Mouse (Mus musculus) hindbrain, embryonic 13.5 days (tissue): ENCODE measurements around the gene Cel. TPM values are rescaled to one million over a fixed set of nuclear protein-coding genes. Genes with fewer than 3 reads are reported as not detected.

Experiments used
- ATAC-seq: fragments of 200-750 bp; cut with Nextera tagmentation; 2 replicates; pipeline ENCODE4 v1.8.0; 2017; ENCODE audit warnings: moderate TSS enrichment; ENCODE audit not compliant: low FRiP score
- H3K27ac ChIP-seq: fragments of 300-500 bp; sonication (generic); 2 replicates; pipeline ENCODE4 v1.5.1; 2015; ENCODE audit warnings: inconsistent platforms, mild to moderate bottlenecking, moderate library complexity
- H3K27me3 ChIP-seq: fragments of 300-500 bp; sonication (generic); 2 replicates; pipeline ENCODE4 v1.6.1; 2015; ENCODE audit warnings: mild to moderate bottlenecking, inconsistent platforms
- H3K36me3 ChIP-seq: fragments of 300-500 bp; sonication (generic); 2 replicates; pipeline ENCODE4 v1.6.1; 2015; ENCODE audit warnings: mild to moderate bottlenecking, inconsistent platforms
- H3K4me1 ChIP-seq: fragments of 300-500 bp; sonication (generic); replicated peaks from 2 replicates; pipeline ENCODE4 v1.6.1; 2015; ENCODE audit warnings: inconsistent platforms
- H3K4me2 ChIP-seq: fragments of 300-500 bp; sonication (generic); 2 replicates; pipeline ENCODE4 v1.6.1; 2015; ENCODE audit warnings: inconsistent platforms, mild to moderate bottlenecking, moderate library complexity
- H3K4me3 ChIP-seq: fragments of 300-500 bp; sonication (generic); 2 replicates; pipeline ENCODE4 v1.5.1; 2015; ENCODE audit warnings: mild to moderate bottlenecking, inconsistent platforms
- H3K9ac ChIP-seq: fragments of 300-500 bp; sonication (generic); 2 replicates; pipeline ENCODE4 v1.6.1; 2015; ENCODE audit warnings: mild to moderate bottlenecking, inconsistent platforms
- H3K9me3 ChIP-seq: fragments of 300-500 bp; sonication (generic); 2 replicates; pipeline ENCODE4 v1.6.1; 2016; ENCODE audit warnings: inconsistent platforms
- WGBS: fragments of 180-500 bp; shearing (Covaris S2); methylation state at CpG from one replicate; pipeline ENCODE4 v1.1.7; 2015; 5-methylcytosine and 5-hydroxymethylcytosine counted together
- polyA plus RNA-seq: library from polyadenylated mRNA; unstranded; fragments of >200 nt; fragmentation: Nextera tagmentation; extraction: Ambion mirVana; gene quantifications from 2 replicates; pipeline ENCODE4 v1.2.1, GENCODE M21; 2015

The Cel gene
- polyA plus RNA-seq, 1 experiment from 2014 or later = 0.08 TPM

- Histone ChIP-seq H3K4me2 (no peak overlapping the region), H3K27me3 (no peaks in the 10 kb centered on the region), H3K27ac (peak overlapping the region; percentile 48), H3K4me3 (no peak overlapping the region), H3K9ac (peak overlapping the region; percentile 24; the same call in 1 of the 2 replicates), H3K36me3 (peaks cover 98% of the 10 kb centered on the region), H3K9me3 (no peaks in the 10 kb centered on the region), H3K4me1 (peaks cover 7% of the 10 kb centered on the region)
- no peak for ATAC-seq
- 66% methylated on average over 6 of the region's 6 CpGs for WGBS
These were observed 16.6 kb downstream of the Cel start for GRCm38 (mm10) chr2:28546560-28546959.

GRCm38 (mm10) chr2:28545976-28546375, 17.2 kb downstream of the Cel start:
- Histone ChIP-seq H3K27ac (peak overlapping the region; percentile 48; the same call in 1 of the 2 replicates), H3K4me2 (no peak overlapping the region), H3K4me3 (no peak overlapping the region), H3K36me3 (peaks cover 97% of the 10 kb centered on the region), H3K9me3 (no peaks in the 10 kb centered on the region), H3K4me1 (peaks cover 11% of the 10 kb centered on the region), H3K27me3 (no peaks in the 10 kb centered on the region), H3K9ac (no peak overlapping the region)
- no peak for ATAC-seq

GRCm38 (mm10) chr2:28543894-28544293, 19.3 kb downstream of the Cel start:
- Histone ChIP-seq H3K36me3 (peaks cover 86% of the 10 kb centered on the region), H3K27ac (no peak overlapping the region), H3K9ac (no peak overlapping the region), H3K4me3 (no peak overlapping the region), H3K9me3 (no peaks in the 10 kb centered on the region), H3K27me3 (no peaks in the 10 kb centered on the region), H3K4me1 (peaks cover 32% of the 10 kb centered on the region), H3K4me2 (no peak overlapping the region)
- ATAC-seq = no peak
- WGBS = 94% methylated on average over 8 of the region's 8 CpGs

- Histone ChIP-seq H3K4me3 (no peak overlapping the region), H3K27me3 (no peaks in the 10 kb centered on the region), H3K9ac (peak overlapping the region; percentile 62; the same call in 1 of the 2 replicates), H3K9me3 (no peaks in the 10 kb centered on the region), H3K36me3 (peaks cover 56% of the 10 kb centered on the region), H3K4me1 (peaks cover 58% of the 10 kb centered on the region), H3K4me2 (no peak overlapping the region), H3K27ac (0 out of 2 replicates have a peak overlapping the region, but pooled peaks have one; percentile 84)
- no peak for ATAC-seq
- WGBS = 80% methylated on average over 8 of the region's 8 CpGs
These were observed 22.5 kb downstream of the Cel start for GRCm38 (mm10) chr2:28540587-28541227.

GRCm38 (mm10) chr2:28539949-28540348, 23.3 kb downstream of the Cel start:
- WGBS = 80% methylated on average over 2 of the region's 2 CpGs
- Histone ChIP-seq H3K27ac (peak overlapping the region; percentile 84), H3K4me3 (no peak overlapping the region), H3K9me3 (no peaks in the 10 kb centered on the region), H3K27me3 (no peaks in the 10 kb centered on the region), H3K9ac (peak overlapping the region; percentile 62; the same call in 1 of the 2 replicates), H3K4me2 (peak overlapping the region; percentile 16; the same call in 1 of the 2 replicates), H3K4me1 (peaks cover 65% of the 10 kb centered on the region), H3K36me3 (peaks cover 48% of the 10 kb centered on the region)
- ATAC-seq = no peak

GRCm38 (mm10) chr2:28539206-28539605, 24.0 kb downstream of the Cel start:
- peaks cover 73% of the 10 kb centered on the region for H3K4me1 ChIP-seq
- H3K36me3 ChIP-seq = peaks cover 41% of the 10 kb centered on the region
- H3K27ac ChIP-seq = peak overlapping the region; percentile 84
- 31% methylated on average over 7 of the region's 7 CpGs for WGBS
- H3K9me3 ChIP-seq = no peaks in the 10 kb centered on the region
- no peaks in the 10 kb centered on the region for H3K27me3 ChIP-seq
- ATAC-seq = peak; percentile 47
- H3K4me3 ChIP-seq = no peak overlapping the region
- H3K4me2 ChIP-seq = peak overlapping the region; percentile 16; the same call in 1 of the 2 replicates
- peak overlapping the region; percentile 62 for H3K9ac ChIP-seq

GRCm38 (mm10) chr2:28538817-28539128, 24.4 kb downstream of the Cel start:
- peak overlapping the region; percentile 62 for H3K9ac ChIP-seq
- no peaks in the 10 kb centered on the region for H3K27me3 ChIP-seq
- H3K4me3 ChIP-seq = no peak overlapping the region
- H3K27ac ChIP-seq = peak overlapping the region; percentile 84
- H3K9me3 ChIP-seq = no peaks in the 10 kb centered on the region
- no peak overlapping the region; the same call in 1 of the 2 replicates for H3K4me2 ChIP-seq
- ATAC-seq = no peak
- H3K4me1 ChIP-seq = peaks cover 77% of the 10 kb centered on the region
- peaks cover 36% of the 10 kb centered on the region for H3K36me3 ChIP-seq
- 38% methylated on average over 1 of the region's 1 CpGs for WGBS

- H3K4me1 ChIP-seq = peaks cover 83% of the 10 kb centered on the region
- H3K4me2 ChIP-seq = no peak overlapping the region; the same call in 1 of the 2 replicates
- peak overlapping the region; percentile 62; the same call in 1 of the 2 replicates for H3K9ac ChIP-seq
These were observed 25.0 kb downstream of the Cel start for GRCm38 (mm10) chr2:28537995-28538816.

GRCm38 (mm10) chr2:28537634-28537920, 25.6 kb downstream of the Cel start:
- peak overlapping the region; percentile 40; the same call in 1 of the 2 replicates for H3K9ac ChIP-seq
- H3K27ac ChIP-seq = peak overlapping the region; percentile 58
- H3K27me3 ChIP-seq = no peaks in the 10 kb centered on the region
- H3K4me1 ChIP-seq = peaks cover 89% of the 10 kb centered on the region
- peak overlapping the region; percentile 4; the same call in 1 of the 2 replicates for H3K4me2 ChIP-seq
- no peak for ATAC-seq
- H3K4me3 ChIP-seq = no peak overlapping the region
- H3K9me3 ChIP-seq = no peaks in the 10 kb centered on the region
- WGBS = 26% methylated on average over 4 of the region's 4 CpGs
- H3K36me3 ChIP-seq = peaks cover 24% of the 10 kb centered on the region

More at GRCm38 (mm10) chr2:28537995-28538816, 25.0 kb downstream of the Cel start:
- ATAC-seq = no peak
- Histone ChIP-seq H3K4me3 (no peak overlapping the region), H3K27me3 (no peaks in the 10 kb centered on the region), H3K27ac (peak overlapping the region; percentile 84), H3K9me3 (no peaks in the 10 kb centered on the region), H3K36me3 (peaks cover 31% of the 10 kb centered on the region)
- 64% methylated on average over 8 of the region's 8 CpGs for WGBS

GRCm38 (mm10) chr2:28536766-28537633, 26.2 kb downstream of the Cel start:
- Histone ChIP-seq H3K27me3 (no peaks in the 10 kb centered on the region), H3K36me3 (peaks cover 19% of the 10 kb centered on the region), H3K27ac (peak overlapping the region; percentile 93), H3K4me3 (no peak overlapping the region), H3K4me1 (peaks cover 95% of the 10 kb centered on the region), H3K9me3 (no peaks in the 10 kb centered on the region), H3K9ac (peak overlapping the region; percentile 40; the same call in 1 of the 2 replicates), H3K4me2 (peak overlapping the region; percentile 4; the same call in 1 of the 2 replicates)
- ATAC-seq = no peak
- WGBS = 69% methylated on average over 11 of the region's 11 CpGs

- Histone ChIP-seq H3K4me2 (peak overlapping the region; percentile 71; the same call in 1 of the 2 replicates), H3K27ac (peak overlapping the region; percentile 93)
These were observed 27.0 kb downstream of the Cel start for GRCm38 (mm10) chr2:28536166-28536565.

More at GRCm38 (mm10) chr2:28536166-28536565, 27.0 kb downstream of the Cel start:
- no peak for ATAC-seq
- Histone ChIP-seq H3K9ac (peak overlapping the region; percentile 90; the same call in 1 of the 2 replicates), H3K36me3 (peaks cover 10% of the 10 kb centered on the region), H3K27me3 (no peaks in the 10 kb centered on the region), H3K4me3 (no peak overlapping the region), H3K9me3 (no peaks in the 10 kb centered on the region), H3K4me1 (peaks cover 99% of the 10 kb centered on the region)
- 62% methylated on average over 4 of the region's 4 CpGs for WGBS
